In the genomic region with DNA sequence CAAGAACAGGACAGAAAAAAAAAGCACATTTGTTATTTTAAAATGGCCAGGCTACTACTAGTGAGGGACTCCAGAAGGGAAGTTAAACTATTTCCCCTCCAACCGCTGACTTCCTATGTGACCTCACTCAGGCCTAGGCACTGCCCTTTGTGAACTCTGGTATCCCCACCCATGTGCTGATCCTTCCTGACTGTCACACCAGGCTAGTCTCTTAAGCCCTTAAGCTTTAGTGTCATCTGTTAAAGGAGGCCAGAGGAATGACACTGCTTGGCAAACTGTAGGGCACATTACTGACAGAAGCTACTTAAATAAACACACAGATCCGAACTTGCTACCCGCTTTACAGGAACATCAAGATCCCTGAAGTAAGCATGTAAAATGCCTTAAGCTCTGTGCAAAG, we compare ENCODE assay signal across 10 mouse cellular contexts. TPM values are rescaled to one million over a fixed set of nuclear protein-coding genes. Genes with fewer than 3 reads are reported as not detected.
DNase-seq lines count a peak whose midpoint lies in the region; ATAC-seq lines count a peak whose summit lies in the region.
"Had no signal": no experiment of that assay in that cellular context is flagged by ENCODE, and none has a peak within 500 bp of the region (broad histone marks: within the 10 kb centered on the region; RNA-seq: fewer than 3 reads in every experiment).

No protein-coding gene starts in this region.

- peak; percentile 41 to 73 for DNase-seq in heart, adult 18-20 months
- peak; percentile 90 for DNase-seq in 416B (ENCODE audit: low read depth)
- no peak for DNase-seq in layer of hippocampus, adult 9-11 months
- DNase-seq in testis, postnatal 10 days (ENCODE audit: low spot score), result no peak
- no peak for DNase-seq in adrenal gland, adult 8-10 months
- DNase-seq: thymus, adult 2 months had no signal

- no peak overlapping the region for H3K9ac ChIP-seq in heart, embryonic 11.5 days (ENCODE audit: low read depth, low read length)

- 56% methylated on average over 3 of the region's 3 CpGs for WGBS in heart, embryonic 11.5 days (ENCODE audit: insufficient replicate concordance)
- 25% methylated on average over 3 of the region's 3 CpGs for WGBS in macrophage (ENCODE audit: missing documents)

- H3K27ac ChIP-seq in heart, embryonic 11.5 days (ENCODE audit: low read depth, low read length), result no peak overlapping the region
- H3K27ac ChIP-seq in brown adipose tissue, adult 24 weeks (replicated peaks; ENCODE audit: low read depth, low read length), result peak overlapping the region; percentile 67
- peak overlapping the region; percentile 98 for H3K27ac ChIP-seq in macrophage
- H3K27ac ChIP-seq: midbrain, embryonic 10.5 days had no signal

- no peak overlapping the region for H3K4me2 ChIP-seq in heart, embryonic 11.5 days

- H3K79me2 ChIP-seq in macrophage (ENCODE audit: inconsistent target), result peaks cover 87% of the 10 kb centered on the region

- H3K27me3 ChIP-seq in heart, embryonic 11.5 days (ENCODE audit: control insufficient read depth, insufficient read depth, low read length), result no peaks in the 10 kb centered on the region; the same call in 1 of the 2 replicates

- no peak overlapping the region for H3K4me3 ChIP-seq in heart, embryonic 11.5 days (ENCODE audit: low read depth, low read length)
- H3K4me3 ChIP-seq in brown adipose tissue, adult 24 weeks (ENCODE audit: insufficient read depth, low read depth, low read length), result no peak overlapping the region
- no peak overlapping the region for H3K4me3 ChIP-seq in macrophage (ENCODE audit: inconsistent target)
- H3K4me3 ChIP-seq: midbrain, embryonic 10.5 days had no signal

- ATAC-seq in heart, embryonic 11.5 days (replicated peaks; ENCODE audit: insufficient number of reproducible peaks, low FRiP score, low TSS enrichment), result no peak

- H3K9me3 ChIP-seq in heart, embryonic 11.5 days (replicated peaks; ENCODE audit: control insufficient read depth, low read length), result no peaks in the 10 kb centered on the region
- H3K9me3 ChIP-seq: midbrain, embryonic 10.5 days had no signal

- 0 out of 2 replicates have a peak, but pooled peaks cover 7% of the 10 kb centered on the region for H3K4me1 ChIP-seq in heart, embryonic 11.5 days (ENCODE audit: control insufficient read depth, insufficient read depth, low read length)
- peaks cover 7% of the 10 kb centered on the region; the same call in 1 of the 2 replicates for H3K4me1 ChIP-seq in brown adipose tissue, adult 24 weeks (ENCODE audit: control insufficient read depth, insufficient read depth, insufficient read length, low read length)

- no peaks in the 10 kb centered on the region for H3K36me3 ChIP-seq in heart, embryonic 11.5 days (ENCODE audit: control insufficient read depth, insufficient read depth, low read length)
- H3K36me3 ChIP-seq in macrophage (ENCODE audit: inconsistent target), result peaks cover 3% of the 10 kb centered on the region; the same call in 1 of the 2 replicates

RNA-seq across cellular contexts. Expression of a gene that starts 11.7 kb away (rescaled TPM):
- total RNA-seq in heart, adult 18-20 months (2021), result 1 to 10 TPM; 8.7 to 9.2 TPM
- polyA plus RNA-seq in heart, embryonic 11.5 days (2014; fragmentation: Nextera tagmentation; extraction: Ambion mirVana), result 9.4 and 9.7 TPM in 2 replicates
- polyA plus RNA-seq in brown adipose tissue, adult 24 weeks (2012; ENCODE audit: insufficient read depth, insufficient read length, missing spikeins), result 3.8 and 4.8 TPM in 2 replicates
- 100 to 1,000 TPM in 1 of 26 experiments, 10 to 100 TPM in 25; 16.0 to 103 (median 57.8) TPM for total RNA-seq in macrophage (2018; cell fraction: chromatin; rRNA removed)
- total RNA-seq in macrophage (2018; cell fraction: cytosol; rRNA removed), result 10 to 100 TPM; 21.2 to 49.0 (median 33.4) TPM
- total RNA-seq in macrophage (2018; cell fraction: nucleus; rRNA removed), result 100 to 1,000 TPM in 1 of 26 experiments, 10 to 100 TPM in 25; 28.5 to 109 (median 58.0) TPM
- 17.3 to 21.9 TPM (median 20.8 TPM) in 3 replicates for polyA plus RNA-seq in macrophage (2018)
- 10 to 100 TPM; 10.2 to 16.2 (median 12.8) TPM for total RNA-seq in adrenal gland, adult 8-10 months (2022)

Comparison
In these comparisons a context has a peak if more than half of its experiments do, and no peak if none do; other contexts are left out.
1. DNase-seq: peak in heart, adult 18-20 months (2 of 2) and 416B (single experiment); none in layer of hippocampus, adult 9-11 months (single experiment), testis, postnatal 10 days (single experiment) and adrenal gland, adult 8-10 months (single experiment).